Mouse (Mus musculus) liver, embryonic 16.5 days (tissue): ENCODE results near the gene Gm49387. TPM values are rescaled to one million over a fixed set of nuclear protein-coding genes. Genes with fewer than 3 reads are reported as not detected.

Experiments used
- ATAC-seq: fragments of 200-750 bp; cut with Nextera tagmentation; 2 replicates; pipeline ENCODE4 v1.8.0; 2017; ENCODE audit warnings: low read depth, mild to moderate bottlenecking, moderate number of reproducible peaks, moderate library complexity
- H3K27ac ChIP-seq: fragments of 300-500 bp; sonication (generic); 2 replicates; pipeline ENCODE4 v1.5.1; 2014; ENCODE audit warnings: mild to moderate bottlenecking, low read length
- H3K27me3 ChIP-seq: fragments of 300-500 bp; sonication (generic); 2 replicates; pipeline ENCODE4 v1.6.1; 2014; ENCODE audit warnings: low read depth, low read length, mixed read lengths; ENCODE audit not compliant: control insufficient read depth, insufficient read depth
- H3K36me3 ChIP-seq: fragments of 300-500 bp; sonication (generic); 2 replicates; pipeline ENCODE4 v1.6.1; 2014; ENCODE audit warnings: mild to moderate bottlenecking; ENCODE audit not compliant: control insufficient read depth, insufficient read depth
- H3K4me1 ChIP-seq: fragments of 300-500 bp; sonication (generic); 2 replicates; pipeline ENCODE4 v1.6.1; 2014; ENCODE audit warnings: low read depth, low read length, mixed read lengths; ENCODE audit not compliant: control insufficient read depth
- H3K4me2 ChIP-seq: fragments of 300-500 bp; sonication (generic); 2 replicates; pipeline ENCODE4 v1.6.1; 2014; ENCODE audit warnings: low read depth, low read length, mixed read lengths
- H3K4me3 ChIP-seq: fragments of 300-500 bp; sonication (generic); 2 replicates; pipeline ENCODE4 v1.5.1; 2014; ENCODE audit warnings: low read depth, mild to moderate bottlenecking, low read length
- H3K9ac ChIP-seq: fragments of 300-500 bp; sonication (generic); 2 replicates; pipeline ENCODE4 v1.6.1; 2014; ENCODE audit warnings: low read depth, low read length
- H3K9me3 ChIP-seq: fragments of 300-500 bp; sonication (generic); replicated peaks from 2 replicates; pipeline ENCODE4 v1.6.1; 2016; ENCODE audit warnings: low read length; ENCODE audit not compliant: control insufficient read depth
- WGBS: fragments of 180-500 bp; shearing (Covaris S2); extraction: QIAGEN DNeasy Blood & Tissue Kit; methylation state at CpG from one replicate; pipeline ENCODE4 v1.1.7; 2014; ENCODE audit not compliant: insufficient replicate concordance; 5-methylcytosine and 5-hydroxymethylcytosine counted together
- polyA plus RNA-seq: library from polyadenylated mRNA; unstranded; fragments of >200 nt; fragmentation: Nextera tagmentation; extraction: Ambion mirVana; gene quantifications from 2 replicates; pipeline ENCODE4 v1.2.1, GENCODE M21; 2015

Gene Gm49387
- polyA plus RNA-seq, 1 experiment from 2014 or later = 5.1 TPM

- H3K4me3 ChIP-seq = no peak overlapping the region
- 17% methylated on average over 3 of the region's 3 CpGs for WGBS
- no peaks in the 10 kb centered on the region for H3K36me3 ChIP-seq
- H3K4me2 ChIP-seq = no peak overlapping the region
- no peak overlapping the region for H3K27ac ChIP-seq
- ATAC-seq = no peak
- no peaks in the 10 kb centered on the region for H3K9me3 ChIP-seq
- no peak overlapping the region for H3K9ac ChIP-seq
- no peaks in the 10 kb centered on the region for H3K27me3 ChIP-seq
- H3K4me1 ChIP-seq = peaks cover 12% of the 10 kb centered on the region
Measured at GRCm38 (mm10) chr14:31532656-31533055, 108.0 kb downstream of the Gm49387 start.

DNA sequence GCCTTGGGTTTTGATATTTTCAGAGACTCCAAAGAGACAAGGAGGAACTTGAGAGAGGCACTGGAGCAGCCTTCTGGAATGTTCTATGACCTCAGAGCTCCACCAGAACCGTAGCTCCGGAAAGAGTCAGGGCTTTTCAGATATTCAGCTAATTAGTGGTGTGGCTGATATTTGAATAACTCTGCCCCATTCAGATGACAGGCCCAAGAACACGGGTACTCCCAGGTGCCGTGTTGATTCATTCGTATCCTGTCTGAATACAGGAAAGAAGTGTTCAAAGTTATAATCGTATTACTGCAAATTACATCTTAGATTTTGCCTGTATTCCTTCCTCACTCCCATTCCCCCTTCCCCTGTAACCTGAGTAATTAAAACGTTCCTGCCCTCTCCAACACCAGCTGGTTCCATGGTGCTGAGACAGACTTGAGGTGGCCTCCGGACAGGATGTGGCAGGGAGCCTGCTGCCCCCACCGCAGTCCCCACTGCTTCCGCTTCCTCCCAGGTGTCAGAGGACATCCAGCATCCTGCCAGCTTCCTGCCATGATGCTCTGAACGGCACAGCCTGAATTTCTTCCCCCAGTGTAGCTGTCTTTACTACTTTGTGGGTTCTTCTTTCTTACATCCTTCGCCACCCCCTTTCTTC is 109.1 kb downstream of the Gm49387 start:
- H3K27ac ChIP-seq = peak overlapping the region; percentile 72
- 20% methylated on average over 12 of the region's 12 CpGs for WGBS
- no peaks in the 10 kb centered on the region for H3K36me3 ChIP-seq
- H3K4me1 ChIP-seq = peaks cover 12% of the 10 kb centered on the region
- no peak for ATAC-seq
- no peaks in the 10 kb centered on the region for H3K9me3 ChIP-seq
- H3K27me3 ChIP-seq = no peaks in the 10 kb centered on the region
- no peak overlapping the region for H3K4me2 ChIP-seq
- H3K9ac ChIP-seq = no peak overlapping the region
- H3K4me3 ChIP-seq = no peak overlapping the region

GRCm38 (mm10) chr14:31530847-31531246 is 109.8 kb downstream of the Gm49387 start:
- Histone ChIP-seq H3K27ac (peak overlapping the region; percentile 72), H3K27me3 (no peaks in the 10 kb centered on the region), H3K4me1 (peaks cover 12% of the 10 kb centered on the region), H3K9me3 (no peaks in the 10 kb centered on the region), H3K36me3 (no peaks in the 10 kb centered on the region), H3K4me2 (no peak overlapping the region), H3K9ac (no peak overlapping the region), H3K4me3 (no peak overlapping the region)
- 48% methylated on average over 4 of the region's 4 CpGs for WGBS
- ATAC-seq = peak; percentile 50

DNA sequence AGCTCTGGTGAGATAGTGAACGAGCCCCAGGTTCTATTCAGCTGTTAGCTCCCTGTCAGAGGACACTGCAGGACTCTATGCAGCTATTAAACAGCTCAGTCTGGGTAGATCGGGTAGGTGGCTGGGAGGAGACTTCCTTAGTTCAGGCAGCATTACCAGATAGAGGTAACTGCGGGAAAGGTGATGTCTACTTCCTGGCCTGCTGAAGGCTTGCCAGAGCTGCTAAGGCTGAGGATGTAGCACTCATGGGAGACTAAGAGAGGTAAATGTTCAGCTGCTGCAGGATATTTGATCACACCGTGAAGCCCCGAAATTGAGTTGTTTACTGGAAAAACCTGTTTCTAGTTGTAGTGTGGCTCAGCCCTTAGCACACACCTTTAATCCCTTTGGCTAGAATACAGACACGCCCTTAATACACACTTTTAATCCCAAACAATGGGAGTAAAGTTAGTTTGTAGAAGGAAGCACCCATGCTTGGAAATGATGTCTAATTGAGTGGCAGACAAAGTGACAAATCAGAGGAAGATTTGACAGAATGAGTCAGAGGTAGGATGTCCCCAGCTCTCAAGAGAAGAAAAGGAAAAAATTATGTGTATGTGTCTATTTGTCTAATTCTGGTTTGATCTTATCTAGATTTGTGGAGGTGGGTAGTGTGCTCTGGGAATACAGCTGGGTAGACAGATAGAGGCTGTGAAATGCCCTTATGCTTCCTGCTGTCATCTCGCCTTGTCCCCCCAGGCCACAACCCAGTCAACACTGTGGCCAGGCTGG is 115.5 kb downstream of the Gm49387 start:
- Histone ChIP-seq H3K4me2 (no peak overlapping the region), H3K27ac (no peak overlapping the region), H3K9me3 (no peaks in the 10 kb centered on the region), H3K9ac (no peak overlapping the region), H3K36me3 (no peaks in the 10 kb centered on the region), H3K27me3 (no peaks in the 10 kb centered on the region), H3K4me1 (no peaks in the 10 kb centered on the region), H3K4me3 (no peak overlapping the region)
- WGBS = 53% methylated on average over 7 of the region's 7 CpGs
- no peak for ATAC-seq

DNA sequence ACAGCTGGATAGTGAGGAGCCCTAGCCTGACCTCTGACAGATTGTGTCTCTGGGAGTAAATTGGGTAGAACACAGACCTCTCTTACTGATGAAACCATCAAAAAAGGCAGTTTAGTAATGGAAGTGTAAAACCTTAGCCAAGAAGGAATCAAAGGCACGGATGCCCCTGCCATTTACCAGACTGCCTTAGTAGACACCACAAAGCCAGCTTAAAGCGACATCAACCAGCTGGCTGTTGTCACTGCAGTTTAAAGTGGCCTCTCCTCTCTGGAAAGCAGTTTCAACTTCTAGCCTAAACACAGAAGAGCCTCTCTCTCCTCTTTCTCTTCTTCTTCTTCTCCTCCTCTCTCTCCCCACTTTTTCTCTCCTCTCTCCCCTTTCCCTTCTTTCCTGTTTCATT is 119.4 kb downstream of the Gm49387 start:
- H3K9ac ChIP-seq = no peak overlapping the region
- H3K36me3 ChIP-seq = no peaks in the 10 kb centered on the region
- H3K27me3 ChIP-seq = no peaks in the 10 kb centered on the region
- no peak overlapping the region for H3K27ac ChIP-seq
- 60% methylated on average over 2 of the region's 2 CpGs for WGBS
- H3K4me3 ChIP-seq = no peak overlapping the region
- H3K4me2 ChIP-seq = no peak overlapping the region
- no peaks in the 10 kb centered on the region for H3K9me3 ChIP-seq
- H3K4me1 ChIP-seq = no peaks in the 10 kb centered on the region
- no peak for ATAC-seq

GRCm38 (mm10) chr14:31519165-31519564 is 121.5 kb downstream of the Gm49387 start:
- Histone ChIP-seq H3K9ac (no peak overlapping the region), H3K4me3 (no peak overlapping the region), H3K4me2 (0 out of 2 replicates have a peak overlapping the region, but pooled peaks have one; percentile 10), H3K9me3 (no peaks in the 10 kb centered on the region), H3K27ac (no peak overlapping the region), H3K27me3 (no peaks in the 10 kb centered on the region), H3K4me1 (no peaks in the 10 kb centered on the region), H3K36me3 (no peaks in the 10 kb centered on the region)
- 40% methylated on average over 3 of the region's 3 CpGs for WGBS
- ATAC-seq = 0 out of 2 replicates have a peak, but pooled peaks have one; percentile 43

DNA sequence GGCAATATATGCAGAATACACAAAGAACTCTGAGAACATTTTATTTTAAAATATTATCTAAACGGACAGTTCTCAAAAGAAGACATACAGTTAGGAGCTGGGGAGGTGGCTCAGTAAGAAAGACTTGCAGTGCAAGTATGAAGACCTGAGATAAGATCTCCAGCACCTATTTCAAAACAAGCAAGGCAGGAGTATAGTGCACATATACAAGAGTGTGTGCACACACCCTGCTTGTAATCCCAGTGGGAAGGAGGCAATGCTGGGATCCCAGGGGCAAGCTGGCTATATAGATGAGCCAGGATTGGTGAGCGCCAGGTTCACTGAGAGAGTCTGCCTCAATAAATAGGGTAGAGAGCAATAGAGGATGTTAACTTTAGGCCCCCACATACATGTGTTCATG is 124.8 kb downstream of the Gm49387 start:
- no peak overlapping the region for H3K4me3 ChIP-seq
- no peak overlapping the region for H3K27ac ChIP-seq
- no peak overlapping the region for H3K4me2 ChIP-seq
- no peak overlapping the region for H3K9ac ChIP-seq
- H3K27me3 ChIP-seq = no peaks in the 10 kb centered on the region
- no peaks in the 10 kb centered on the region for H3K9me3 ChIP-seq
- no peak for ATAC-seq
- WGBS = 66% methylated on average over 2 of the region's 2 CpGs
- H3K4me1 ChIP-seq = no peaks in the 10 kb centered on the region
- H3K36me3 ChIP-seq = no peaks in the 10 kb centered on the region; the same call in 1 of the 2 replicates

GRCm38 (mm10) chr14:31510322-31510721 is 130.4 kb downstream of the Gm49387 start:
- Histone ChIP-seq H3K4me3 (no peak overlapping the region), H3K4me2 (no peak overlapping the region), H3K27me3 (no peaks in the 10 kb centered on the region), H3K4me1 (no peaks in the 10 kb centered on the region; the same call in 1 of the 2 replicates), H3K27ac (0 out of 2 replicates have a peak overlapping the region, but pooled peaks have one; percentile 14), H3K9me3 (no peaks in the 10 kb centered on the region), H3K9ac (no peak overlapping the region), H3K36me3 (peaks cover 36% of the 10 kb centered on the region)
- no peak for ATAC-seq
- 83% methylated on average over 3 of the region's 3 CpGs for WGBS

DNA sequence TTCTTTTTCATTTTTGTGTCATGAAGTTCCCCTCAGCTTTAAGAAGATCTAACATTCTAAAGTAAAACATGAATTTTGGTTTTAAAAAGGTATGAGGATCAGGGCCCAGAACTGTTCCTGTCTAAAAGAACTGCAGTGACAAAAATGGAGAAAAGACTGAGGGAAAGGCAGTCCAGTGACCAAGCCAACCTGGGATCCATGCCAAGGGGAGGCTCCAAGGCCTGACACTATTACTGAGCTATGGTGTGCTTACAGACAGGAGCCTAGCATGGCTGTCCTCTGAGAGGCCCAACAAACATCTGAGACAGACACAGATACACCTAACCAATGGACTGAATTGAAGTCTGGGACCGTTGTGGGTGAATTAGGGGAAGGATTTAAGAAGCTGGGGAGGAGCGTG is 130.8 kb downstream of the Gm49387 start:
- Histone ChIP-seq H3K4me2 (no peak overlapping the region), H3K36me3 (peaks cover 40% of the 10 kb centered on the region), H3K9ac (no peak overlapping the region), H3K4me1 (no peaks in the 10 kb centered on the region; the same call in 1 of the 2 replicates), H3K27me3 (no peaks in the 10 kb centered on the region), H3K9me3 (no peaks in the 10 kb centered on the region), H3K27ac (no peak overlapping the region), H3K4me3 (no peak overlapping the region)
- no peak for ATAC-seq
- WGBS = 84% methylated on average over 2 of the region's 2 CpGs
